Mouse (Mus musculus): ENCODE results near the gene Kcnj9.

The Kcnj9 gene

DNA sequence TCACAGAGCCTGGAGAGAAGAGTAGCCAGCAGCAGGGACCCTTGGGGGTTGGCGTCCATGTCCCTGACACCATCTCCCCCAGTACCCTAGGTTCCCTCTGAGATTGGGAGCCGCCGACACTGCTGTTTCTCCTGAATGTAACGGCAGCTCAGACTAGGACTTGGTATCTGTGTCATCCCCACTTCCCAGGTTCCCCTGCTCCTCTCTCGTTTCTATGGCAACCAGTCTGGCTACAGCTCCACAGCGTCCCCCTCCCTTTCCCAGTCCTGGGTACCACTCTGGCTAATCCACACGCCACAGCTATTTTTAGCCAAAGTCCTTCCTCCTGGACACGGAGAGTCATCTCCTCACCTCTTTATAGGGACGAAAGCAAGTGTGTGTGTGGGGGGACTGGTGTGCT lies at the start of gene Kcnj9:
Kcnj9 (minus strand) TSS at position 188 of the 400 bp plus-strand sequence.
- peak; percentile 93 for DNase-seq

DNA sequence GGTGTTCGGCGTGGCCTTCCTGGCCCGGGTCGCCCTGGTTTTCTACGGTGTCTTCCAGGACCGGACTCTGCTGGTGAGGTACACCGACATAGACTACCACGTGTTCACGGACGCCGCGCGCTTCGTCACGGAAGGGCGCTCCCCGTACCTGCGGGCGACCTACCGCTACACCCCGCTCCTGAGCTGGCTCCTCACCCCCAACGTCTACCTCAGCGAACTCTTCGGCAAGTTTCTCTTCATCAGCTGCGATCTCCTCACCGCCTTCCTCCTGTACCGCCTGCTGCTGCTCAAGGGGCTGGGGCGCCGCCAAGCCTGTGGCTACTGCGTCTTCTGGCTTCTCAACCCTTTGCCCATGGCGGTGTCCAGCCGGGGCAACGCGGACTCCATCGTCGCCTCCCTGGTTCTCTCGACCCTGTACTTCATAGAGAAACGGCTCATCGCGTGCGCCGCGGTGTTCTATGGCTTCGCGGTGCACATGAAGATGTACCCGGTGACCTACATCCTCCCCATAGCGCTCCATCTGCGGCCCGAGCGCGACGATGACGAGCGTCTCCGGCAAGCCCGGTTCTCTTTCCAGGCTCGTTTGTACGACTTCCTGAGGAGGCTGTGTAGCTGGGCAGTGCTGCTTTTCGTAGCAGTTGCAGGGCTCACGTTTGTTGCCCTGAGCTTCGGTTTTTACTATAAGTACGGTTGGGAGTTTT lies 47.8 kb upstream of the Kcnj9 start:
- no peak for DNase-seq

DNA sequence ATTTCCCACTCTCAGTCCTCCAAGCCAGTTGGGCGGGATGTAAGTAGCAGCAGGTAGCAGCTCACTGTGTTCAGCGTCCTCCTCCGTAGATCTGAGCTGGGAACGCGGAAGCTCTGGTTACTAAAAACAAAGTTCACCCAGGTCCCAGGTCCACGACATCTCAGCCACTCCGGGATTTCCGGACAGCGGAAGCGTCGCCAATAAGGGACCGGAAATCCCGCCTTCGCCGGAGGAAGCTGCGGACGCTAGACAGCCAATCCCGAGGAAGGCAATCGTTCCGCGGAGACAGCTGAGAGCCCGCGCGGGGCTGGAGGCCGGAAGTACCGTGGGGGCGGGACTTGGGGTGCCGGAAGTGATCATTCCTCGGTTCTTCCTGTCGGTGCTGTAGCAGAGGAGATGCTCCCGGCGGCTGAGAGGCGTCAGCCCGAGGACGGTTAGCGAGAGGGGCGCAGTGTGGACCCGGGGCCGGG lies 47.1 kb upstream of the Kcnj9 start, which contains the start of gene Pigm:
Pigm (plus strand) TSS at position 349 of the 470 bp plus-strand sequence.
- DNase-seq: peak; percentile 99

DNA sequence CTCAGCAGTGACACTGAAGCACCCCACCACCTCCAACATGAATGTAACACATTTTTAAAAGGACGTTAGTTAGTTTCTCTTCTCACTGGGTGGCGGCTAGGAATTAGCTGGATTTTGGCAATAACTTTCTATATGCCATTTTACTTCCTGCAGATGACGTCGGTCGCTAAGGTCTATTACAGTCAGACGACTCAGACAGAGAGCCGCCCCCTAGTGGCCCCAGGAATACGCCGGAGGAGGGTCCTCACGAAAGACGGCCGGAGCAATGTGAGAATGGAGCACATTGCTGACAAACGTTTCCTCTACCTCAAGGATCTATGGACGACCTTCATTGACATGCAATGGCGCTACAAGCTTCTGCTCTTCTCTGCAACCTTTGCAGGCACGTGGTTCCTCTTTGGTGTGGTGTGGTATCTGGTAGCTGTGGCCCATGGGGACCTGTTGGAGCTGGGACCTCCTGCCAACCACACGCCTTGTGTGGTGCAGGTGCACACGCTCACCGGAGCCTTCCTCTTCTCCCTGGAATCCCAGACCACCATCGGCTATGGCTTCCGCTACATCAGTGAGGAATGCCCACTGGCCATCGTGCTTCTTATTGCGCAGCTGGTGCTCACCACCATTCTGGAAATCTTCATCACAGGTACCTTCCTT lies 39.8 kb upstream of the Kcnj9 start:
- no peak for DNase-seq

DNA sequence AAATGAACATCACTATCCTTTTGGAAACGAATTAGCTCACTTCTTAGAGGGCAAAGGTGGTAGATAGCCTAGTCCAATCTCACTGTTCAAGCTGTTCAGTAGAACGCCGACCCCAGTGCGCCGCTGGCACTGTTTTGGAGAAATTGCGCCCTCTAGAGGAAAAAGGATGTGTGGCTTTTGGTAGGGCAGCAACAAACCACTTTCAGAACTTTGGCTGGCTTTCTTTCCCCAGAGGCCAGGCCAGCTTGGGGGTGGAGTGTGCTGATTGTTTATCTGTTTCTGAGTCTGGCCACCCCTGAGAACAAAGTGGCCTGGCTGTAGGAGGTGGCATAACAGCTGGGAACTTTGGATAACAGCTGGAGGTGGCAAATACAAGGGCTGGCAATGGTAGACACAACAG lies 35.6 kb upstream of the Kcnj9 start:
- DNase-seq: peak; percentile 70

DNA sequence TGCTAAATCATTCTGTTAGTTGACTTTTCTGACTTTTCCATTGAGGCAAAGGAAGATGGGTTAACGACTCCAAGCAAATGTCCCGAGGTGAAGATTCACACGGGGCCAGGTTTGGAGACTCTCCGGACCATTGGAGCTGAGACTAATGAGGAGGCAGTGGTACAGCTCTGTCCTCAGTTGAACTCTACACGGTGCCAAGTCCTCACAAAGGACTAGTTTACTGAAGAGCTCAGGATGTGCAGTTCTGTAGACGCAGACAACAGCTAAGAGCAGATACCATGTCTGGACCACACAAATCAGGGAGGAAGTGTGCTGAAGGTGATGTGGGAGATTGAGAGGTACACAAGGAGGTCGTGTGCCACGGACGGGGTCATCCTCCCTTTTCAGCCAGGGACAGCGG lies 29.2 kb upstream of the Kcnj9 start:
- DNase-seq: no peak

DNA sequence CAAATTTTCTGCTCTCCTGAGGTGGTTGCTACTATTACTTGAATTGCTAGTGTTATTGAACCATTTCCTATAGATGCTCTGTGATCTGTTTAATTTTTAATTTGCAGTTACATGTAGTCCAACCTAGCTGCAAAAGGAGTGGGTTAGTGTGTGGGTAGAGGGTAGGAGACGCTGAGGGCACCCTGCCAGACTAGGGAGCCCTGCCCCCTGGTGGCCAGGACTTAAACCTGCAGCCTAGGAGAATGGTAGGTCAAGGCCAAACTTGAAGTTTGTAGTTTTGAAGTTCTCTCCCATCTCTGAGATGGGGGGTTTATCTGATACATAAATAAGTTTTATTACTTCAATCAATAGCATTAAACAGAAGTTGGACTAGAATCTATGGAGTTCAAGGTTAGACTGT lies 28.4 kb upstream of the Kcnj9 start:
- peak; percentile 49 for DNase-seq

DNA sequence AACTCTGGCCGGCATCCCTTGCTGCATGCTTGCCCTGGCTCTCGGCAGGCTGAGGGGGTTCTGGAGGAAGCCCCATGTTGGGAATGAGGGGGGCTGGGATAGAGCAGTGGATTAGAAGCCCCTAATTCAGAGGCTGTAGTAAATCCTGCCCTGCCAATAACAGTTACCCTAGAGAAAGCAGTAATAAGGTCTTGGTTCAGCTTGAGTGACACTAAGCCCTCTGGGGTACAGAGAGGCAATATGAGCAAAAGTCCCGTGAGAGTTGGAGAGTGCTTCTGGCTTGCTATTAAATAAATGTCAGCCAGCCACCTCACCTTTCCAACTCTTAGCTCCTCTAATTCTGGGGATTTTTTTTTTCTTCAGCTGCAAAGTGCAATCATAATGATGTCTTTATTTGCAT lies 26.2 kb upstream of the Kcnj9 start:
- DNase-seq: no peak

DNA sequence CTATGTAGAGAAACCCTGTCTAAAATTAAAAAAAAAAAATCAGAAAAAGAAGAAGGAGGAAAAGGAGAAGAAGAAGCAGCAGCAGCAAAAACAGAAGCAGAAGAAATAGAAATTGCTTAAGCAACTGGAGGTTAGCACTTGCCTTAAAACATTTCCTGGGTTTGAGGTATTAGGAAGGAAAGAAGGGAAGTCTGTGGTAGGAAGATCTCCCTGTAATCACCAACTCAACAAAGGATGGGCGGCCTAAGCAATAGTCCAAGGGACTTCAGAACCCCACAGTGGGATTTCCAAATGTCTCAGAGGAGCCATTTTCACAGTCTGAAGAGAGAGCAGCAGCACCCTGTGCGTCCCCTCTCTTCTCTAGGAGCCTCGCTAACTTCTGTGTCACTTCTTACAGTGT lies 23.3 kb upstream of the Kcnj9 start:
- DNase-seq: no peak

DNA sequence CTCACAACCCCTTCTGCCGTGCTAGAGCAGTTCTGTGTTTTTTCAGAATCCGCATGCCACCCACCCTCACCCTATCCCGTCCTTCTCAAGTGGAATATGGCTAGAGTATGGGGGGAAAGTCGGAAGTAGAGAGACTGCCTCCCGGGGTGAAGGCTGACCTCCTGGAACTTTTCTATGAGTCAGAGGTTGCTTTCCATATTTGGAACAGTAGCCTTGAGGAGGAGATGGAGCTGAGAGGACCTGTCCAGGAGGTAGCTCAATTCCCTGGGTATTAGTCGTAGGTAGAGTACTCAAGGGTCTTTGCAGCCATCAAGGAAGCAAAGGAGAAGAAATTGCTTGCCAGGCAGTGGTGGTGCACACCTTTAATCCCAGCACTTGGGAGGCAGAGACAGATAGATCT lies 22.9 kb upstream of the Kcnj9 start:
- DNase-seq: no peak

DNA sequence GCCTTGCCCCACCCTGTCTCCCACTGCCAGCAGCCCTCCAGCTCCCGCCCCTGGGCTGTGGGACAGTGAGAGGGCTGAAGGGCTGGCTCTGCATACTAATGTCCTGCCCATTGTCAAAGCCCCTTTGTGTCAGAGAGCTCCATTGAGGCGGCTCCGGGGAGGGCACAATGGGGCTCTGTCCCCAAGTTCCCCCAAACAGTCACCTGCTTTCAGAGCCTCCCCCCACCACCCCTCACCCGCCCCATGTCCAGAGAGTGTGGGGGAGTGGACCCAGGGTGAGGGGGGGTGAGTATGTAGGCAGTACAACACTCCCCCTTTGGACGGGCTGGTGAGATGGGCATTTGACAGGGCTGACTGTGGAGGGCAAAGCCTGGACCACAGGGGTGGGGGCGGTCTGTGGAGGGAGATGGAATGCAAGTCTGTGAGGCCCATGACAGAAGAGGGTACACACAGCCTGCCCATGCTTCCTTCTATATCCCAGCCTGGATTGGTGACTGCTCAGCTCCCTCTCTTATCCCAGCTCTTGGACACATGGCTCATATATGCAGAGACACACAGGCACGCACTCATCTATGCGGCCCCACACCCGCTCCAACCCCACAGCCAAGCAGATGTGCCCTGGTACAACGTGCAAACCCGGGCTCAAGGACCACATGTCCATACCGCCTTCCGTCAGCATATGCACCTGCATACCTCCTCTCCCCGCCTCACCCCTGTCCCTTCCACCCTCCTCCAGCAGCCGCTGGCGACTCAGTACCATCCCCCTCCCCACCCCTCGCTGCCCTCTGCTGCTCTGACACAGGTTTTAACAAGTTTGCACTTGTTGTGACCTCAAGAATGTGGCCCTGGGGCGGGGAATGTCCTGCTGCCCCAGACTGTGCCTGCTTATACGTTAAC lies 21.0 kb upstream of the Kcnj9 start:
- peak; percentile 84 for DNase-seq

DNA sequence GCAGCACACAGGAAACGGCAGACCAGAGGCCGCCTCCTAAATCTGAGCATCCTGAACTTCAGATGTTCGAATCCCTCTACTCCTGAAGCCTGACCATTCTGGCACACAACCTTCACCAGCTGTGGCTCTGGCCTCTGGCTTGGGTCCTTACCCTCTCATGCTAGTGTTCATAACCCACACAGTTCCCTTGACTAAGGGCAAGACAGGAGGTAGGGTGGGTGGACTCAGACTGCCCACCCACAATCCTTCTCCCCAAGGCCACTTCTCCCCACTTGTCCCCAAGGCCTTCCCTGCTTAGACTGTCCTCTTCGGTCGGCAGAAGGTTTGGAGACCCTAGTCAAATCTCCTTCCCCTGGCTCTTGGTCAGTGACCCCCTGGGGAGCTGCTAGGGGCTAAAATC lies 20.4 kb upstream of the Kcnj9 start:
- no peak for DNase-seq

DNA sequence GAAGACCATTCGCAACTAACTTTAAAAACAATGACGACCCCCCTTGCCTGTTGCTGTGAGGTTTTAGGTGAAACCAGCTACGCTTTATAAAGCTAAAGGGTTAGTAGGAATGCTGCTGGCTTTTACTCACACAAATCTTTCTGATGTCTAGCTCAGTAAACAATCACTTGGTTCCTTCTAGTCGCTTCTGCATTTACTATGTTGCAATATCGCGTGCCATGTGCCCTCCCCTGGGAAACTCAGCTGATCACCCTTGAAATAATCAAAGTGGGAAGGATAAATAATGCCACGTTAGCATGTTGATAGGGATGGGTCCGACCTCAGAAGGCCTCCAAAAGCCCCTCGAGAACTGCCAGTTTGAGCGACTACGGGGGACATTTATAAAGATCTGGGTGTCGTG lies 18.3 kb upstream of the Kcnj9 start:
- no peak for DNase-seq

DNA sequence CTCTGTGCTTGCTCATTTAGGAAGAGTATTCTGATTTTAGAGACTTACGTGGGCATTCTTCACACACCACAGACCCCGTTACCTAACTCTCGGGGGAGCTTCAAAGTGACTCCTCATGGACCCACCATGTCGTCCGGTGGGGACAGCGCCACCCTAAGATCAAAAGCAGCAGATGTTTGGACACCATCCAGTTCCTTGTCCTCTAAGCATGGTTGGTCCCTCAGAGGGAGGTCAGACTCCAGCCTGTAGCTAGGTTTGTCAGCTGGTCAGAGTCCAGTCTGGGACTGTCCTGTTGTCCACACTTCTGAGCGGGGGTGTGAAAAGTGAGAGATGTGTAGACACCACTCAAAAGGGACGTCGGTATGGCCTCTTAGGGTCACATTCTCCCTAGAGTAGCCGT lies 17.6 kb upstream of the Kcnj9 start:
- no peak for DNase-seq

DNA sequence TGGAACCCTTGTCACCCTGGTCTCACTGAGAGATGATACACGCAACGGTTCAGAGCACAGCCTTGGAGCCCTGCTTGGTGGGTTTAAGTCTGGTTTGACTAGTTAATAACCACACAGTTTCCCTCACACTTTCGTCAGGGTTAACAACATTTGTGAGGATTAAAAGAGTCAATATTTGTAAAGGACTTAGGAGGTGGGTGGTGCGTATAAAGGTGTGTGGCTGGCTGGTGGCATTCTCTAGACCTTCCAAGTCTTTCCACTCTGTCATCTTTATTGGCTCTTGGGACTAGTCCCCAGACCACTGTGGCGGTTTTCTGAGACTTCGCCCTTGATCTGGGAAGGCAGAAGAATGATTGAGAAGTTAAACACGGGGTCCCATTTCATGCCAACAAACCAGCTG lies 15.7 kb upstream of the Kcnj9 start:
- no peak for DNase-seq

DNA sequence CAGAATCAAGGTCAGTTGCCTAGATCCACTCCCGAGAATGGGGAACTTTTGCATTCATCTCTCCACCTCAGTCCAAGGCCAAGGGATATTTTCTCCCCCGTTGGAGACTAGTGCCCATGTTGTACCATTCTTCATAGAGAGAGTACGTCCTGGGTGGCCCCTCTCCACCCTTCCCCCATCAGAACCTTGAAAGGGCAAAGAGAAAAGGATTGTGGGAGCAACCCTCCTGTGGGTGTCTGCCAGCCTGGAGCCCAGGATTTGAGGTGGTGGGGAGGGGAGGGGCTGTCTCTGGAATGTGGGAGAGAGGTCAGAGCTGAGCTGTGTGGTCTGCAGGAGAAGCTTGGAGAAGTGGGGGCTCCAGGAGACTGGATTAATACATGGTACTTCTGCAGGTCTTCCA lies 14.8 kb upstream of the Kcnj9 start:
- DNase-seq: no peak

DNA sequence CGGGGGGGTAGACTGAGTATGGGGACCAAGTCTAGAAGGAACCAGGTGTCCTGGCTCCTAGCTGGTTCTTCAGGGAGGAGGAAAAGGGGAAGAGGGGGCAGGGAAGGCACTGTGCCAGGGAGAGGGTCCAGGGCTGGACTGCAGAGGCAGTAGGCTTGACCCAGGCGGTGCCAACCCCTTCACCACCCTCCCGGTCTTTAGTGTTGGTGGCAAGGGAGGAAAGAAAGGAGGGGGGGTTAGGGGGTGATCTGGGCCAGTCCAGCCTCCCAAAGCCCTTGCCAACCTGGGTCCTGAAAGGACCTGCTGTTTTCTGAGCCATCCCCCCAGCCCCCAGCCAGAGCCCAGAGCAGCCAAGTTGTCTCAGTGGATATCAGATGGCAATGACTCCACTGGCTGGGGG lies 13.6 kb upstream of the Kcnj9 start:
- peak; percentile 75 for DNase-seq

DNA sequence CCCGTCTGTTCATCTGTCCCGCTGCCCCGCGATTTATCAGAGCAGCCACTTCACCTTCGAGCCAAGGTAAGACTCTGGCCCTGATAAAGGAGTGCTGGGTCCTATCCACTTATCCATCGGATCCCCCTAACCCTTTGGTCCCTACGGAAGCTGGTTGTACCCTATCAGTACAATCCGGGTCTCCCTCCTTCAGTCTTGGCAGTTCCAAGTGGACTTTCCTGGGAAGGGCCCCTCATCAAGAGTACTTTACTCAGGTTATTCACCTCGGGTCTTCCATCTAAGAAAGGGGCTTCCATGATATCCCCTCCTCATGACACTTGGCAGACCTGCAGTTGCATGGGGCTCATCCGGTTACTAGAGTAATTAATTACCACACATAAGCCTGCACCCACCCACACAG lies 12.3 kb upstream of the Kcnj9 start:
- DNase-seq: no peak

DNA sequence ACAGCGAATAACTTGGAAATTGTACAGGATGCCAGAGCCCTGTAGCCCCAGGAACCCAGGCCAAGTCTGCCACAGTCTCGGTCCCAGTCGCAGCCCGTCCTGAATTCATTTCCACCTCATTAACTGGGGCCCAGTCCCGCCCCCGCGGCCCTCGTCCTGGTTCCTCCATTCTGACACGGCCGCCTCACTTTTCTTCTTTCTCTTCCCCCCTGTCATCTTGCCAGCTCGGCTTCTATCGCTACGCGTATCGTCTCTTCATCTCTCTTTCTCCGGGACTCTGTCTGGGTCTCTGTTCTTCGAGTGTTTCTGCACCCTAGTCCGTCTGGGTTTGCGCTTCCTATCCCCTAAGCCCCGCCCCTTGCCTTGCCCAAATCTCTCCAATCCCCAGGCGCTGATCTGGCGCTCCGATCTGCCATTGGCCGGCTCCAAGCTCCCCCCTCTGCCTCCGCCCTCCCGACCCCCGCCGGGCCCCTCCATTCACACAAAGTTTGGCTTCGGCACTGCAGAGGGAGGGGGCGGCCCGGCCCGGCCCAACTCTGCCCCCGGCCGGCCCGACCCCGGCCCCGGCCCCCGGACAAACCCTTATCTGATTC lies 11.7 kb upstream of the Kcnj9 start, which contains the start of gene Kcnj10:
Kcnj10 (plus strand) TSS at position 482 of the 593 bp plus-strand sequence.
- peak; percentile 87 for DNase-seq

DNA sequence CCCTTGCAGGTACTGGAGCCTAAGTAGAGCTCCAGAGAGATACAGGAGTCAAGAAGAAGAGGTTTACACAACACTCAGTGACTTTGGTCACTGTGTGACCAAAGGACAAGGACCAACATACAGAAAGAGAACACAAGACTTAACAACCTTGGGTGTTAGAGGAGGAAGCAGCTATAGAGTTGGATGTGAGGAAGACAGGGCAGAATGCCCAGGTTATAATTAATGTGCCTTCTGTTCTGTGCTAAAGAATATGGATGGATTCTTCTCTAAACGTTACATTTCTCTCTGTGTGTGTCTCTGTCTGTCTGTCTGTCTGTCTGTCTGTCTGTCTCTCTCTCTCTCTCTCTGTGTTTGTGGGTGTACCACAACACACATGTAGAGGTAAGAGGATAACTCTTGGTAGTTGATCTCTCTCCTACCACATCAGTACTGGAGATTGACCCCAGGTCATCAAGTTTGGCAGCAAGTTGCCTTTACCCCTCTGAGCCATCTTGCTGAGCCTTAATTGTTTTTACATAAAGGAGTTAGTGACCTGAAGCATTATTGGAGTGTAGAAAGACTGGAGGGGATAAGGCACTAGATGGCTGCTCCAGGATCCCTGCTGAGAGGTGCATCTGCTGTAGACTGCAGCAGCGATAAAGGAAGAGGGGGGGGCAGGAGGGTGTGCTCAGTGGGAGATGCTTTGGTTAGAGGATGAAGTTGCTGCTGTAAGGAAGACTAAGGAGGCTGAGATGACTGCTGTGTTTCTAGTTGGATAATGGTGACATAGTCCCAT lies 8.5 kb upstream of the Kcnj9 start:
- no peak for DNase-seq

DNA sequence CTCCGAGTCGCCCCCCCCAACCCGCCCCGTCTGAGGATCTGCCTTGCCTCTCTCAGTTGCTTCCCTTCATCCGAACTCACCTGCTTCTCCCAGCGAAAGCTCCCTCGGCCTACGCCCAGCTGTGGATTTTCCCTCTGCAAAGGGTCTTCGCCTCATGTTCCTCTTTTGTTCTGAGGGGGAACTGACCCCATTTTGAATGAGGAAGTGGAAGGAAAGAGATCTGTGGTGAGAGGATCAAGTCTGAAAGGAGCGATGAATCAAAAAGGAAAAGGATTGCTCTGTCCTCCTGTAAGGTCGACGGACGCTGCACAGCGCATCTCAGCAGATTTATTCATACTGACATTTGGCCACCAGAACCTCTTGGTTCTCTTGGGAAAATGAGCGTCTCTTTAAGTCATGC lies 6.7 kb upstream of the Kcnj9 start:
- DNase-seq: no peak

DNA sequence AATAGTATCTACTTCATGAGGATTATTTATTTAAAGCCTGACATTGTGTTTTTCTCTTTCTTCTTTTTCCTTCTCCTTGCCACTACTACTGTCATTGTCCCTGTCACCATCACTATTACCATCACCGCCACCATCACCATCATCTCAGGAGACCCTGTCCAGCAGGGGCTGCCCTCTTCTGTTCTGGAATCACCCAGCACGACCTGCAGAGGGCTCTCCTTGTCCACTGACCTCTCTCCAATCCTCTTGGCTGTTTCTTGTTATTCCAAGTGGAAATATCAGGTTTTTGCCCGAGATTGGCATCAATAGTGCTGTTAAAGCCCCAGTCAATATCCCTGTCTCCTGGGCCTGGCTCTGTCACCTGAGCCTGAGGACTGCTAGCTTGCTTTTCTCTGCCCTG lies 4.4 kb upstream of the Kcnj9 start:
- DNase-seq: no peak
